Mouse (Mus musculus): ENCODE data around the gene Ube2l6.

The Ube2l6 gene

DNA sequence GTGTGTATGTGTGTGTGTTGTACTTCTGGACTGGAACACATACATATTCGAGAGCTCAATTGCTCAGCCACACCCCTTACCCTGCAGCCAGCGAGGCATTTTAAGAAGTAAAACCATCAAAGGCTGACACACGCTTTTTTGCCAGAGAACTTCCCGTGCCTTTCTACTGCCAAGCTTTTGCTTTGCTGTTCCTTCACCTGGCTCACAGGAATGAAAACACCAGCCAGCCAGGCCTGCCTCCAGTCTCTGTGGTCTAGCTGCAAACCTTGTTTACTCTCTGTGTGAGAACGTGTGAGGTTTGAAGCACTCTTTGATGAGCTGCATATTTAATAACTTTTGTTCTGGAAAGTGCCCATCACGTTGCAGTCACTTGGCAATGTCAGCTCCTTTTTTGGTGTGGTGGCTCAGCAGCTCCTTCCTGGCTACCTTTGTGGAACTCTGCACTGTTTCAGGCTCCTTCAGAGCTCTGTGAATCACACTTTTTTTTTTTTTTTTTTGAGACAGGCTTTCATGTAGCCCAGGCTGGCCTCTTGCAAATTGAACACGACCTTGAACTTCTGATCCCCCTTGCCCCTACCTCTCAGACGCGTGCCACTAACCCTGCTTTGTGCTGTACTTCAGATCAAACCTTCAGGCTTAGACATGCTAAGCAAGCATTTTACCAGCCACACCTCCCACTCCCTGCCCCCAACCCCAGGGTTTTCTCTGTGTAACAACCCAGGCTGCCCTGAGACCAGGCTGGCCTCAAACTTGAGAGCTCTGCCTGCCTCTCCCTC, 39.4 kb downstream of the Ube2l6 start:
- ATAC-seq (ENCODE audit: low TSS enrichment) = no peak

DNA sequence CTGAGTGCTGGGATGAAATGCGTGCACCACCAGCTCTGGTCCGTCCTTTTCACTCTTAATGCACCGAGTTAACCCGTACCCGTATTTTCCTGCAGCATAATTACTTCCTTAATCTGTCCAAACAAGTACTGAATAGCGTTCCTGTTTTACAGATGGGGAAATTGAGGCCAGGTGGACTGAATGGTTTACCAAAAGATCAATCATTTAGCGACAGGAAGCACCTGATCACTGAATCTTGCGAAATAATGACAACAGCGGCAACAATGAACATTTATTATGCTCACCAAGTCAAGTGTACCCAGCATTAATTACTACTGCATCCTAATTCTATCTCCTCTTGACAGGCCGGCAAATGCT, 39.9 kb downstream of the Ube2l6 start, which contains the start of gene Slc43a1:
TSS of gene Slc43a1 (plus strand) at position 258 of the 357 bp plus-strand sequence.
- ATAC-seq (ENCODE audit: low TSS enrichment) = no peak

DNA sequence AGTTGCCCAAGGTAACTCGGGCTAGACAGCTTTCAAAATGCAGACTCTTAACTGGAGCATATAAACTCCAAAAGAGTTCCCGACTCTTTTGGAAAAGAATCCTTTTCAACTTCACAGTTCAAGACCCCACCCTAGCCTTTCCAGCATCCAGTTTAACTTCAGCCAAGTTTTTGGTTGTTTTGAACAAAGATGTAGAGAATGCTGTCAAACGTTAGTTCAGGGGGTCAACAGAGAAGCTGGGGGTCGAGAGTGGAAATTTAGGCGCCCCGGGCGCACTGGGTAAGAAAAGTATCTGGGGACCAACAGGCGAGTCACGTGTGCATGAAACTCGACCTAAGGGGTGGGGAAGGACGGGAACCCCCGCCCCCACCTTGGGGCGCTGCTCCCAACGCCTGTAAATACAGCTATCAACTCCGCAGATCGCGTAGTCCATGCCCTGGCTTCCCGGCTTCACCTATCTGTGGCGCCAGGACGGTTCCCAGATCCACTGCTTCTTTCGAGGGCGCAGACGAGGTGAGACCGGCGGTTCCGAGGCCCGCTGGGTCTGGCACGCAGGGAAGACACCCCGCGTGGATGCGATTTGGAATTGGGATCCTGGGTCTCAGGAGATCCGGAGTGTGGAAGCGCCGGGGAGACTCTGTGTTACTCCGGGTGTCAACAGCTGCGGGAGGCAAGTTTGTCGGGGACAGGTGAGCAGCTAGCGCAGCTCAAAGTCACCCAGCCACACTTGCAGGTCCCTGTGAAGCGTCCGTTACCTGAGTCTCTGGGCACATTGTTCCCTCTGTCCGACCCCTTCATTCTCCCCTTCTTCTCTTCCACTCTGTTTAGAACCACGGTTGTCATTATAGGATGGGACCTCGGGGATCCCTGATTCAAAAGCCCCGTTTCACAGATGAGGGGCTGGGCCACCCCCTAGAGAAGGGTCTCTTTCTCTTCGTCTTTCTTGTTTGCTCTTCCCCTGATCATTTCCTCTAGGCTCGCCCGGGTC, 40.7 kb downstream of the Ube2l6 start:
- ATAC-seq (ENCODE audit: low TSS enrichment) = no peak

DNA sequence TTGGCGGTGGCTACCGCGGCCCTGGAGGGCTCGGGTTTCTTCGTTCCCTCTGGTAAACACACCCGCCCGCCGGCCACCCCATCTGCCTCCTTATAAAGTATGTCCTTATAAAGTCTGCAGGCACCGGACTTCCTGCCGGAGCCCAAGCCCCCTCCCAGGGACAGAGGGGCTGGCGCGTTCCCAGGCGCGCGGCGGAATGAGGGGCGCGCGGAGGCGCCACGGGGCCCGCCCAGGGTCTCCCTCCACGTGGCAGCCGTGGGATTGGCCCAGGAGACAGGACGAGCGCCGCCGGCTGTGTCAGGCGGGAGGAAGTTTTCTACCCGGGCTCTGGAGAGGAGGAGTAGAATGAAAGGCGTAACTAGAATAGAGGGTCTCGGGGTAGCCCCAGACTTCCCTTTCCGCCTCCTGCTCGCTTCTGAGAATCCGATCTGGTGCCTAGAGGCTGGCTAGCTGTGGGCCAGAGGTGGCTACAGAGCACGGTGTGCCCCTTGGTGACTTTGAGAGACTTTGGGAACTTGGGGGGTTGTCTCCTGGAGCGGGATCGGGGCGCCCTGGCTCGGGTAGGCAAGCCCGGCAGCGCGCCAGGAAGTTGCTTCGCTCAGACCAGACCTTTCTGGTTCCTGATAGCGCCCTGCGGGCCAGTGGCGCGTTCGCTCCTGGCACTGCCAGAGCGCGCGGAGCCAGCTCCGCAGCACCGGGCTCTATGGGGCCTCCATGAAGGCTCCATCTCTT, 41.6 kb downstream of the Ube2l6 start:
- ATAC-seq (ENCODE audit: low TSS enrichment) = peak; percentile 64

DNA sequence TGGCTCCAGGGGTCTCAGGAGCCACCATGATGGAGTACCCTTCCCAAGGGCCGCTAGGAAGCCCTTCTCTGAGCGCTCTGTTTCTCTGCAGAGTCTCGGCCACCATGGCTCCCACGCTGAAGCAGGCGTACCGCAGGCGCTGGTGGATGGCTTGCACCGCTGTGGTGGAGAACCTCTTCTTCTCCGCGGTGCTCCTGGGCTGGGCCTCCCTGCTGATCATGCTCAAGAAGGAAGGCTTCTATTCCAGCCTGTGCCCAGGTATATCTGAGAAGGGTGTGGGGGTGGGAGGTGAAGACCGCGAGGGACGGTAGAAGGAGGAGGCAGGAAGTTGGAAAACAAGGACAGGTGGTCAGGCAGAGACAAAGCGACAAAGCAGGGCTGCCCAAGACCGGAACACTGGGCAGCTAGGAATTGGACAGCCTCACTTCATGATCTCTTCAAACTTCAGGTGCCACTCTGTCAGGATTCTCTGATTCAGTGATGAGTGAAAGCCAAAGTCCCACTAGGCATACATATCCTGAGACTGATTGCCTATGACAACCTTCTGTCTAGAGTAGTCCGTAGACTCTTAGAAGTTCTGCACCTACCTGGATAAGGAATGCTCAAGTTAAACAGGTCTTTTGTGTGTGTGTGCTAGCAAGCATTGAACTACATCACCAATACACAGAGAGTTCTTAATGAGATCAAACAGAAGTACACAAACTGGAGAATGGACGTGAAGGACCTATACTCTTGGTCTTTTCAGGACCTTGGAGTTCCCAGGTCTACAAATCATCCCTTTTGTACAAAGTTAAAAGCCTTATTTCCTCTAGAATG, 42.3 kb downstream of the Ube2l6 start:
- peak; percentile 72 for ATAC-seq (ENCODE audit: low TSS enrichment)

DNA sequence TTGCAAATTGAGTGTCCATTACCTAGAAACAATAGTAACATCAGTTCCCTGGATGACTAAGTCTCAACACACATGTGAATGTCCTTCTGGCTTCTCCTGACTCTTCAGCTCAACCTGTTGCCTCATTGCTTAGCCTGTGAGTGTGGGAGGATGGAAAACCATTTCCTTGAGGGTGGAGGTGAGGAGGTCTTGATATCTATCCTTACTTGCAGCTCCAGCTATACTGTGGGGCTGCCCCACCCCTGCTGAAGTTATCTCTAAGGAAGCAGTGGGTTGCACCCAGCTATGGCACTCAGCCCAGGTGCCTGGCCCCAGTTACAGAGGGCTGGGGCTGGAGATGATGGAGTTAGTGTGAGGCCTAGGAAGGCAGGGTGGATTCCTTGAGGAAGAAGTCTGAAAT, 43.3 kb downstream of the Ube2l6 start:
- ATAC-seq (ENCODE audit: low TSS enrichment) = no peak

DNA sequence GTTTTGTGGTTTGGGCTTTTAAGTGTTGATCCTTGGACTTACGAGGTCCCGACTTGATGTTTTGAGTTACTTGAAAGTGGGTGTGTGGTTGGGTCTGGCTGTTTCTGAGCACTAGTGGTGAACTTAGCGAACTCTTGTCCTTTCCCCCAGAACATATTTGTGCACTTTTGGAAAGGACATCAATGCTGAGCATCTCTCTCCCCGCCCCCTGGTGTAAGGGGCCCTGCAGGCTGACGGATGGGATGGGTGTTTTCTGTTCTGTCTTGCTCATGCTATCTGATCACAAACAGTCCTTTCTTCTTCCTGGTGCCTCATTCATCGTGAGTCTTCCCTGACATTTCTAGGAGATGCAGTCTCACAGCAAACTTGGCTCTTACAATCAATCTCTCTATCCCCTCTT, 45.0 kb downstream of the Ube2l6 start:
- ATAC-seq (ENCODE audit: low TSS enrichment) = no peak

DNA sequence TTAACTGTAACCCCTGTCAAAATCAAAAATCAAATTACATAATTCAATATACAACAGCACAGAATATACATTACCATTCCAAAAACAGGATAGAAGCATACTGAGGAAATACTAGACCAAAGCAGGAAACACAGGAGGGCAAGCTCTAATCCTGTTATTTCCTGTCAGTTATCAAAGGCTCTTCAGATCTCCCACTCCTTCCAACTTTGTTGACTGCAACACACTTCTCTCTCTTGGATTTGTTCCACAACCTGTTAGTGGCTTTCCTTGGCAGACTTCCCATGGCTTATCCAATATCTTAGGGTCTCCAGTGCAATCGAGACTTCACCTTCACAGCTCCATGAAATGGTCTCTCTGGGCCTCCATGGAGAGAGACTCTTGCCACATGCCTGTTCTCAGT, 46.6 kb downstream of the Ube2l6 start:
- ATAC-seq (ENCODE audit: low TSS enrichment) = no peak

DNA sequence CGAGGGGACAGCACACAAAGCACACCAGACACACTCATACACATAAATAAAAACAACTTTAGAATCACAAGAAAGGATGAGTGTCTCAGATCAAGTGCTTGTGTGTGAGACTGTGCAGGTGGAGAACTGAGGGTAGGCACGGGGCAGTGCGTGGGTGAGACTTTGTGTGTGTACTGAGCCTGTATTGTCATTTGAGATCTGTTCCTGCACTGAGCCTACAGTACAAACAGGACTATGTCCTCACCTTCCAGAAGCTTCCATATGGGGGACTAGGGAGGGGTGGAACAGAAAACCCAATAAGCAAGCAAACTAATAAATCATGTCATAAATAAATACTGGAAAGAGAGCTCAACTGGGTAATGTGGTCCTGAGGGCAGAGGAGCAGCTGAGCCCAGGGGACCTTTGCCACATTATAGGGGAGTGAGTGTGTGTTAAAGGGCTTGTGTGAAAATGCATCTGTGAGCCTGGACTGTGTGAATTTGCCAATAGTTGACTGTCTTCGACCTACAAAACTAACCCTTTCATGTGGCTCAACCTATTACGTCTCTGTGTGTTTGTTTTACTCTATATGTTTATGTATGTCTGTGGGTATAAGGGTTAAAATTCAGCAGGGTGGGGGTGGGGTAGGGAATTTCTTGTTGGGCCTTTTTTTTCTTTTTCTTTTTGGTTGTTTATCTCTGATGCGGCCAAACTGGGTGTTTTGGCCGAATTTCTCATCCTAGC, 51.9 kb downstream of the Ube2l6 start:
- no peak for ATAC-seq (ENCODE audit: low TSS enrichment)

DNA sequence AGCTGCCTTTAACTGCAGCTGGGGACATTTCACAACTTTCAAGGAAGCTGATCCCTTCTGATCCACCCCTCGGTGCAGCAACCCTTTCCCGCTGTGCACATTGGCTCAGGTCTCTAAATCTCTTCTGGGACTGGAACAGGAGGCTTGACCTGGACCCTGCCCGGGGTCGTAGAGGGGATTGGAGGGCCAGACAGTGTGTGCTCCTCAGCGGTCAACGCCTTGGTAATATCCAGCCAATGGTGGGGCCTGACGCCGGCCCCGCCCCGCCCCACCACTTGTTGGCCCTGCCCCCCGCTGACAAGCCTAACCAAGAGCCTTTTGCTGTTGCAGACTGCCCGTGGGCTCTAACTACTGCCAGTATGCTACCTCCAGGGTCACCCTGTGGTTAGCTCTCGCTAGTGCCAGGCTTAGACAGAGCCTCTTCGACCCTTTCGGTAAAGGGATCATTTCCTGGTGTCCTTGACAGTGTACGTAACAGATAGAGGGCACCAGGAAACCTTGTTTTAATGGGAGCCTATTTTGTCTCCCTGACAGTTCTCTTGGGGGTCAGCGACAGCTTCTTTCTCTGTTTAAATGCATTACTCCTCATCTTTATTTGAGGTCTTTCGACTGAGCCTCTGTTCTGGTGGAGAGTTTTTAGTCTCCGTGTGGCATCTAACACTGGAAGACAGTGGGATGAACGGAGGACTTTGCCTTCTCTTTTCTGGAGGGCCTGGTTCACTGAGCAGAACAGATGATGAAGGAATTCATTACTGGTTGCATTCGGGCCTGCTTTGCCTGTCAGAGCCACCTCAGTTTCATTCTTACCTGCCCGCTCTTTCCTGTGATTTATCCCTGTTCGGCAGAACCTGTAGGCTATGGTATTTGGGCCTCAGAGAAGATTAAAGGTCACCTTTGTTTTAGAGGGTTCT, 52.8 kb downstream of the Ube2l6 start:
- ATAC-seq (ENCODE audit: low TSS enrichment) = peak; percentile 35; the same call in 1 of the 2 replicates

DNA sequence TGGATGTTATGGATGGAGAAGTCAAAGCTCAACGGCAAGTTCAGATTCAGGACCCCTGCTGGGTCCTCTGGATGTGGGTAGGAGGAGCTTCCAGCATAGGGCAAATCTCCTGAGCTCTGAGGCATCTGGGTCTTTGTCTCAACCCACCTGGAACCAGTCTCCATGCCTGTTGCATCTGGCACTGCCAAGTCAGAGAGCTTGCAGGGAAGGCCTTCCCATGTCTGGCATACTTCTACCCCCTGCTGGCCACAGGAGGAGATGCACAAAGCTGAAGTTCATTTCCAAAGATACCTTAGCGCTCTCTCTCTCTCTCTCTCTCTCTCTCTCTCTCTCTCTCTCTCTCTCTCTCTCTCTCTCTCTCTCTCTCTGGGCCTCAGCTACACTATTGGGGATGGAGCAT, 57.1 kb downstream of the Ube2l6 start:
- peak; percentile 97 for ATAC-seq (ENCODE audit: low TSS enrichment)

DNA sequence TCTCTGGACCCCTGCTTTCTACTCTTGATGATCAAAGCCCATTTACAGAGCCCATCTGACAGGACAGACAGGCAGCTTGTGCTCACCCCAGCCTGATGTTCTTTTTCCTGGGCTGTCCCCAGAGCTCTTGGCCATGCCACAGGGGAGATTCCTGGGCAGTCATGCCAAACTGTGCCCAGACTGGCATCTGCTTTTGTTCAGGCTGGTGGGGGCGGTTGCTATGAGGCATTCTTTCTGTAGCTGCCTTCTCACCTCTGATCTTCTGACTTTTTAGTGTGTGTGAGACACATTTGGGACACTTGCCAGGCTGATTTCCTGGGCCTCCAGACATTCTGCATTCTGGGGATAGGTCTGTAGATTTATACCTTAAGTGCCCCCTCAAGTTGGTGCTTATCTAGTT, 59.9 kb downstream of the Ube2l6 start:
- ATAC-seq (ENCODE audit: low TSS enrichment) = no peak

Measured in frontal cortex, adult (tissue).